Mouse (Mus musculus) ZHBTc4 (cell line): ENCODE data around the gene Stoml1.

Source experiments
- DNase-seq: peaks from one replicate; pipeline ENCODE4 v3.0.0-alpha.2; 2011; ENCODE audit warnings: low read depth, low spot score

The Stoml1 gene

GRCm38 (mm10) chr9:58272068-58272541 lies 19.1 kb downstream of the Stoml1 start:
- peak; percentile 66 for DNase-seq

- no peak for DNase-seq
Observed at GRCm38 (mm10) chr9:58272855-58273254, 19.9 kb downstream of the Stoml1 start.

GRCm38 (mm10) chr9:58274101-58274604 lies 21.2 kb downstream of the Stoml1 start:
- peak; percentile 91 for DNase-seq

- DNase-seq: no peak
Observed at GRCm38 (mm10) chr9:58274626-58275025, 21.7 kb downstream of the Stoml1 start.

GRCm38 (mm10) chr9:58275115-58275774 lies 22.3 kb downstream of the Stoml1 start:
- peak; percentile 91 for DNase-seq

GRCm38 (mm10) chr9:58275797-58276196 lies 22.8 kb downstream of the Stoml1 start:
- no peak for DNase-seq

- DNase-seq: peak; percentile 34
Observed at GRCm38 (mm10) chr9:58276346-58276745, 23.4 kb downstream of the Stoml1 start.

- DNase-seq: peak; percentile 41
Observed at GRCm38 (mm10) chr9:58278313-58278712, 25.3 kb downstream of the Stoml1 start.

GRCm38 (mm10) chr9:58278821-58279723 lies 26.1 kb downstream of the Stoml1 start:
- peak; percentile 98 for DNase-seq

- DNase-seq: peak; percentile 97
Observed at GRCm38 (mm10) chr9:58279780-58280179, 26.8 kb downstream of the Stoml1 start.

- peak; percentile 98 for DNase-seq
Observed at GRCm38 (mm10) chr9:58280259-58281109, 27.5 kb downstream of the Stoml1 start.

GRCm38 (mm10) chr9:58281597-58281996 lies 28.6 kb downstream of the Stoml1 start:
- peak; percentile 81 for DNase-seq

GRCm38 (mm10) chr9:58283431-58283830 lies 30.5 kb downstream of the Stoml1 start:
- no peak for DNase-seq

- no peak for DNase-seq
Observed at GRCm38 (mm10) chr9:58289090-58289489, 36.1 kb downstream of the Stoml1 start.

- no peak for DNase-seq
Observed at GRCm38 (mm10) chr9:58289901-58290300, 36.9 kb downstream of the Stoml1 start.

- no peak for DNase-seq
Observed at GRCm38 (mm10) chr9:58294527-58294926, 41.6 kb downstream of the Stoml1 start.

- no peak for DNase-seq
Observed at GRCm38 (mm10) chr9:58295345-58295744, 42.4 kb downstream of the Stoml1 start.

GRCm38 (mm10) chr9:58295766-58296361 lies 42.9 kb downstream of the Stoml1 start:
- peak; percentile 80 for DNase-seq

GRCm38 (mm10) chr9:58297065-58297464 lies 44.1 kb downstream of the Stoml1 start:
- DNase-seq: no peak

- no peak for DNase-seq
Observed at GRCm38 (mm10) chr9:58297961-58298477, 45.1 kb downstream of the Stoml1 start.

- no peak for DNase-seq
Observed at GRCm38 (mm10) chr9:58299356-58299799, 46.4 kb downstream of the Stoml1 start.
